In genomic region chr17:25264453-25264852, GRCm38 (mm10) we compare ENCODE assay signal across 9 mouse cellular contexts. TPM values are rescaled to one million over a fixed set of nuclear protein-coding genes. Genes with fewer than 3 reads are reported as not detected.
A peak's percentile ranks its signal among the peaks of the same experiment; 100 is the strongest.
DNase-seq lines count a peak whose midpoint lies in the region; TF ChIP-seq lines count a peak whose summit lies in the region.
"Had no signal": no experiment of that assay in that cellular context is flagged by ENCODE, and none has a peak within 500 bp of the region (broad histone marks: within the 10 kb centered on the region; RNA-seq: fewer than 3 reads in every experiment).

No protein-coding gene starts in this region.

- H3K9ac ChIP-seq in MEL (ENCODE audit: control insufficient read depth, low read depth, low read length, poor library complexity, severe bottlenecking) = no peak overlapping the region

- no peak; the same call in 1 of the 2 replicates for TF ChIP-seq RAD21 in MEL (IDR thresholded peaks at IDR 0.05; ENCODE audit: low read depth, low read length)

- no peaks in the 10 kb centered on the region for H3K27me3 ChIP-seq in MEL (ENCODE audit: control insufficient read depth in 1 of 2, insufficient read depth in 2 of 2, low read length in 2 of 2)

- DNase-seq in layer of hippocampus, adult 18-20 months (ENCODE audit: low spot score in 2 of 2) = peak; percentile 37 to 57
- no peak for DNase-seq in layer of hippocampus, adult 9-10 months (ENCODE audit: low spot score)
- no peak for DNase-seq in MEL (ENCODE audit: low read depth, low spot score)
- peak; percentile 85 for DNase-seq in adrenal gland, postnatal 14 days
- peak; percentile 42 for DNase-seq in kidney, adult 9 months
- no peak for DNase-seq in embryo, embryonic 10 days (ENCODE audit: low spot score)
- DNase-seq in urinary bladder, adult 18-20 months (ENCODE audit: low spot score in 2 of 2) = no peak
- no peak for DNase-seq in spleen, adult 12 weeks (ENCODE audit: low spot score)

- peaks cover 11% of the 10 kb centered on the region for H3K79me2 ChIP-seq in MEL (ENCODE audit: control insufficient read depth, insufficient read depth, low read length, poor library complexity)

- TF ChIP-seq POLR2A in MEL (IDR thresholded peaks at IDR 0.05; ENCODE audit: control insufficient read depth in 1 of 2, insufficient read depth in 1 of 2, low read depth in 1 of 2, low read length in 2 of 2, poor library complexity in 1 of 2) = no peak

- TF ChIP-seq CTCF in MEL (IDR thresholded peaks at IDR 0.05 in 2 of 3, conservative IDR thresholded peaks at IDR 0.05 in 1 of 3; ENCODE audit: control insufficient read depth in 1 of 3, insufficient read depth in 1 of 3, low read depth in 2 of 3, low read length in 3 of 3, poor library complexity in 1 of 3, severe bottlenecking in 1 of 3) = peak; percentile 12 to 48 (median 33); a peak in 4 of 6 replicates

- no peaks in the 10 kb centered on the region for H3K4me1 ChIP-seq in MEL (ENCODE audit: control insufficient read depth in 1 of 2, insufficient read depth in 2 of 2, low read length in 2 of 2)

- no peak overlapping the region for H3K27ac ChIP-seq in MEL (ENCODE audit: control insufficient read depth, low read depth, low read length)

- TF ChIP-seq EP300 in MEL (IDR thresholded peaks at IDR 0.05; ENCODE audit: low read depth in 1 of 2, low read length in 2 of 2) = no peak

- peaks cover 4 to 36% of the 10 kb centered on the region in 2 experiments for H3K36me3 ChIP-seq in MEL (ENCODE audit: control insufficient read depth in 1 of 2, insufficient read depth in 2 of 2, low read length in 2 of 2)

- no peak overlapping the region for H3K4me3 ChIP-seq in MEL (ENCODE audit: control insufficient read depth in 1 of 2, insufficient read depth in 1 of 2, low read depth in 2 of 2, low read length in 2 of 2)

- H3K9me3 ChIP-seq in MEL (replicated peaks; ENCODE audit: insufficient read depth, low read length) = no peaks in the 10 kb centered on the region

TF ChIP-seq in MEL, 35 proteins besides CTCF, POLR2A, EP300 and RAD21:
- TF ChIP-seq SMC3 (IDR thresholded peaks at IDR 0.05; ENCODE audit: low read depth, low read length) (peak; percentile 31), TCF12 (IDR thresholded peaks at IDR 0.05; ENCODE audit: low read depth, low read length) (no peak), POLR2AphosphoS2 (IDR thresholded peaks at IDR 0.05; ENCODE audit: low read length) (no peak)

RNA-seq across cellular contexts. Expression of gene Baiap3, which starts 8.3 kb away (rescaled TPM):
- 1 to 10 TPM; 5.8 to 7.8 TPM for total RNA-seq in layer of hippocampus, adult 18-20 months (2021)
- total RNA-seq in MEL (2012; rRNA removed) = 0.08 and 0.13 TPM in 2 replicates
- polyA plus RNA-seq in MEL (2012; ENCODE audit: insufficient read depth in 1 of 2, insufficient read length in 2 of 2, low read depth in 1 of 2, low replicate concordance in 2 of 2, missing spikeins in 1 of 2) = under 1 TPM in 1 of 2 experiments, not detected in 1; 0.14 TPM
- 12.1 and 12.6 TPM in 2 replicates for total RNA-seq in adrenal gland, postnatal 14 days (2021)

RNA-seq across cellular contexts. Expression of gene Ube2i, which starts 10.0 kb away (rescaled TPM):
- 100 to 1,000 TPM; 243 to 245 TPM for total RNA-seq in layer of hippocampus, adult 18-20 months (2021)
- total RNA-seq in MEL (2012; rRNA removed) = 457 and 464 TPM in 2 replicates
- 100 to 1,000 TPM in 1 of 2 experiments, not detected in 1; 564 TPM for polyA plus RNA-seq in MEL (2012; ENCODE audit: insufficient read depth in 1 of 2, insufficient read length in 2 of 2, low read depth in 1 of 2, low replicate concordance in 2 of 2, missing spikeins in 1 of 2)
- 232 and 245 TPM in 2 replicates for total RNA-seq in adrenal gland, postnatal 14 days (2021)

RNA-seq across cellular contexts. Expression of gene Tsr3, which starts 24.5 kb away (rescaled TPM):
- total RNA-seq in layer of hippocampus, adult 18-20 months (2021) = 10 to 100 TPM; 22.9 to 23.7 TPM
- 35.2 and 37.4 TPM in 2 replicates for total RNA-seq in MEL (2012; rRNA removed)
- polyA plus RNA-seq in MEL (2012; ENCODE audit: insufficient read depth in 1 of 2, insufficient read length in 2 of 2, low read depth in 1 of 2, low replicate concordance in 2 of 2, missing spikeins in 1 of 2) = 10 to 100 TPM in 1 of 2 experiments, not detected in 1; 50.5 TPM
- total RNA-seq in adrenal gland, postnatal 14 days (2021) = 20.4 and 22.9 TPM in 2 replicates

RNA-seq across cellular contexts. Expression of gene Gnptg, which starts 24.5 kb away (rescaled TPM):
- total RNA-seq in layer of hippocampus, adult 18-20 months (2021) = 10 to 100 TPM; 71.1 to 73.5 TPM
- 7.7 and 8.7 TPM in 2 replicates for total RNA-seq in MEL (2012; rRNA removed)
- polyA plus RNA-seq in MEL (2012; ENCODE audit: insufficient read depth in 1 of 2, insufficient read length in 2 of 2, low read depth in 1 of 2, low replicate concordance in 2 of 2, missing spikeins in 1 of 2) = 10 to 100 TPM in 1 of 2 experiments, not detected in 1; 10.8 TPM
- total RNA-seq in adrenal gland, postnatal 14 days (2021) = 34.3 and 35.7 TPM in 2 replicates

RNA-seq across cellular contexts. Expression of gene Prss34, which starts 33.7 kb away (rescaled TPM):
- not detected for total RNA-seq in layer of hippocampus, adult 18-20 months (2021)
- total RNA-seq in MEL (2012; rRNA removed) = not detected in 2 replicates
- not detected for polyA plus RNA-seq in MEL (2012; ENCODE audit: insufficient read depth in 1 of 2, insufficient read length in 2 of 2, low read depth in 1 of 2, low replicate concordance in 2 of 2, missing spikeins in 1 of 2)
- total RNA-seq in adrenal gland, postnatal 14 days (2021) = 1.2 and 1.3 TPM in 2 replicates
- total RNA-seq: left cerebral cortex, postnatal 14 days had no signal

Comparison
In these comparisons a context has a peak if more than half of its experiments do, and no peak if none do; other contexts are left out.
1. DNase-seq: peak in layer of hippocampus, adult 18-20 months (2 of 2), adrenal gland, postnatal 14 days (single experiment) and kidney, adult 9 months (single experiment); none in layer of hippocampus, adult 9-10 months (single experiment), MEL (single experiment), embryo, embryonic 10 days (single experiment), urinary bladder, adult 18-20 months (0 of 2) and spleen, adult 12 weeks (single experiment).